Mouse (Mus musculus): ENCODE results near the gene Utrn. TPM values are rescaled to one million over a fixed set of nuclear protein-coding genes. Genes with fewer than 3 reads are reported as not detected.
A peak's percentile ranks its signal among the peaks of the same experiment; 100 is the strongest.

The Utrn gene
- polyA plus RNA-seq, 1 experiment: 159 TPM

DNA sequence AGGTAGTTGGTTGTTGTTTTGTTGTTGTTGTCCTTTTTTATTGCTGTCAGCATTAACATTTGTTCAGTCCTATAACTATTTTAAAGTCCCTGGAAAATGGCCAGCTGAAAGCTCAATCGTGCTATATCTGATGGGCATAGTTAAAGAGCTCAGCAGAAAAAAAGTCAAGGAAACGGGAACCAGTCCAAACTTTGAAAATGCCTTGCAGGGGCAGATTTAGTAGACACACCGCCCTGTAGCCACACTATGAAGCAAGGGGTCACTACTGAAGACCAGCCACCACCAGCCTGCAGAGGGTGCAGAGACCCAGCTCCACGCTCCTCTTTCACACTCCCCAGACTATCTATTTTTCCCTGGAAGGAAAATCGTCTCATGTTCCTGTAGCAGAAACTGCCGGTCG is 167.5 kb downstream of the Utrn start:
- TF ChIP-seq POLR2A (IDR thresholded peaks at IDR 0.05; ENCODE audit: insufficient read depth, low read length) (no peak), CTCF (IDR thresholded peaks at IDR 0.05; ENCODE audit: low read depth, low read length) (no peak), EP300 (IDR thresholded peaks at IDR 0.05; ENCODE audit: insufficient read depth, low read depth, low read length) (no peak)
- Histone ChIP-seq H3K9me3 (replicated peaks; ENCODE audit: control insufficient read depth, insufficient read depth, low read length, poor library complexity, severe bottlenecking) (no peaks in the 10 kb centered on the region), H3K4me1 (ENCODE audit: control insufficient read depth, insufficient read depth, low read length) (no peaks in the 10 kb centered on the region), H3K36me3 (ENCODE audit: control insufficient read depth, insufficient read depth, low read length, poor library complexity, severe bottlenecking) (peaks cover 3% of the 10 kb centered on the region; the same call in 1 of the 2 replicates), H3K4me3 (ENCODE audit: low read depth, low read length) (no peak overlapping the region), H3K27me3 (ENCODE audit: control insufficient read depth, insufficient read depth, low read length, poor library complexity, severe bottlenecking) (no peaks in the 10 kb centered on the region), H3K27ac (ENCODE audit: insufficient read depth, low read length) (no peak overlapping the region), H3K9ac (ENCODE audit: low read depth, poor library complexity, severe bottlenecking) (no peak overlapping the region)

DNA sequence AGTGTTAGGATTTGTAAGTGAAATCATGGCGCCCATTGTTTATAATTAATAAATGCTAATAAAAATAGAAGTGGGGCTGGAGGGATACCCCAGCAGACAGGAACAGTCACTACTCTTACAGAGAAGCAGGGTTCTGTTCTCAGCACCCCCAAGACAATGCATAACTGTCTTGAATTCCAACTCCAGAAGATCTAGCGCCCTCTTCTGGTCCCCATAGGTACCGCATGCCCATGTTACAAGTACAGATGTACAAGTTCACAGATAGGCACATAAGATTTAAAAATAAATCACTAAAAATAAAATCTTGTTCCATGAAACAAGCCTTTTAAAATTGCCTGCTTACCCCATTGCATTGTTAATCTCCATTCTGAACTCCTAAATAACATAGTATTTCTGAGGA is 168.6 kb downstream of the Utrn start:
- H3K9ac ChIP-seq (ENCODE audit: low read depth, poor library complexity, severe bottlenecking): no peak overlapping the region
- TF ChIP-seq EP300 (IDR thresholded peaks at IDR 0.05; ENCODE audit: insufficient read depth, low read depth, low read length): no peak
- TF ChIP-seq CTCF (IDR thresholded peaks at IDR 0.05; ENCODE audit: low read depth, low read length): no peak
- no peak for TF ChIP-seq POLR2A (IDR thresholded peaks at IDR 0.05; ENCODE audit: insufficient read depth, low read length)
- peaks cover 3% of the 10 kb centered on the region; the same call in 1 of the 2 replicates for H3K36me3 ChIP-seq (ENCODE audit: control insufficient read depth, insufficient read depth, low read length, poor library complexity, severe bottlenecking)
- H3K27me3 ChIP-seq (ENCODE audit: control insufficient read depth, insufficient read depth, low read length, poor library complexity, severe bottlenecking): no peaks in the 10 kb centered on the region
- no peak overlapping the region for H3K27ac ChIP-seq (ENCODE audit: insufficient read depth, low read length)
- no peaks in the 10 kb centered on the region for H3K4me1 ChIP-seq (ENCODE audit: control insufficient read depth, insufficient read depth, low read length)
- H3K9me3 ChIP-seq (replicated peaks; ENCODE audit: control insufficient read depth, insufficient read depth, low read length, poor library complexity, severe bottlenecking): no peaks in the 10 kb centered on the region
- no peak overlapping the region for H3K4me3 ChIP-seq (ENCODE audit: low read depth, low read length)

DNA sequence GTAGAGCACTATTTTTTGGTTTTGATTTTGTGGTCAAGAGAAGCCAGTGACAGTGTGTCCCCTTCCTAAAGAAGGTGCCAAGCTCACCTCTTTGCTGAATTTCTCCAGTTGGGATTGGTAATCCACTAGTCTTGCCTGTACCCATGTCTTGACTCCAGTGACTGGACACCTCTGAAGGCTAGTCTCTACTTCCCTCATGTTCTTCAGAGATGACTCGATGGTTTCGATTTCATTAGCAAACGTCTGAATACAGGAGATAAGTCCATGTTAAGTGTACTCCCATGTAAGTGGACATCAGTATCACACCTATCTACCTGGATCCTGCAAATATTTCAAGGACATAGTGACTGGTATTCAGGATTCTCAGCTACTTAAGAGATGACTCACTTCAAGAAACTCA is 171.3 kb downstream of the Utrn start:
- Histone ChIP-seq H3K4me1 (ENCODE audit: control insufficient read depth, insufficient read depth, low read length) (no peaks in the 10 kb centered on the region), H3K27ac (ENCODE audit: insufficient read depth, low read length) (no peak overlapping the region), H3K4me3 (ENCODE audit: low read depth, low read length) (no peak overlapping the region), H3K9ac (ENCODE audit: low read depth, poor library complexity, severe bottlenecking) (no peak overlapping the region), H3K9me3 (replicated peaks; ENCODE audit: control insufficient read depth, insufficient read depth, low read length, poor library complexity, severe bottlenecking) (no peaks in the 10 kb centered on the region), H3K27me3 (ENCODE audit: control insufficient read depth, insufficient read depth, low read length, poor library complexity, severe bottlenecking) (no peaks in the 10 kb centered on the region), H3K36me3 (ENCODE audit: control insufficient read depth, insufficient read depth, low read length, poor library complexity, severe bottlenecking) (peaks cover 3% of the 10 kb centered on the region; the same call in 1 of the 2 replicates)
- no peak for TF ChIP-seq POLR2A (IDR thresholded peaks at IDR 0.05; ENCODE audit: insufficient read depth, low read length)
- no peak for TF ChIP-seq EP300 (IDR thresholded peaks at IDR 0.05; ENCODE audit: insufficient read depth, low read depth, low read length)
- TF ChIP-seq CTCF (IDR thresholded peaks at IDR 0.05; ENCODE audit: low read depth, low read length): no peak

DNA sequence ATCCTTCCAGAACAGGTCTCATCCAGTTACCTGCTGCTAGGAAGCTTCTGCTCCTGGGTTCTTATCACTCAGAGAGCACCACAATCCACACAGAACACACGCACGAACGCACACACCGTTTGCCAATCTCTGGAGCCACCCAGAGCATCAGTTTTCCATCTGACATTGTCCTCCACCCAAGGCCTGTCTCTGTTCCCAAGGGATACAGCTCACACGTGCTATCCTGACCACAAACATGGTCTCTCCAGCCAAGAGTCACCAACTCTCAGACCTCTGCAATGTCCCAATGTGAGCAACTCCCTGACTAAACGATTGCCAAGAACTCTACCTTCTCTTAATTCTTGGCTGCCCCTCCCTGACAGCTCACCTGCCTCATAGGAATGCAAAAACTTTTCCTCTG is 172.5 kb downstream of the Utrn start:
- no peak overlapping the region for H3K9ac ChIP-seq (ENCODE audit: low read depth, poor library complexity, severe bottlenecking)
- H3K9me3 ChIP-seq (replicated peaks; ENCODE audit: control insufficient read depth, insufficient read depth, low read length, poor library complexity, severe bottlenecking): no peaks in the 10 kb centered on the region
- H3K4me3 ChIP-seq (ENCODE audit: low read depth, low read length): no peak overlapping the region
- H3K4me1 ChIP-seq (ENCODE audit: control insufficient read depth, insufficient read depth, low read length): no peaks in the 10 kb centered on the region
- peaks cover 3% of the 10 kb centered on the region; the same call in 1 of the 2 replicates for H3K36me3 ChIP-seq (ENCODE audit: control insufficient read depth, insufficient read depth, low read length, poor library complexity, severe bottlenecking)
- no peaks in the 10 kb centered on the region for H3K27me3 ChIP-seq (ENCODE audit: control insufficient read depth, insufficient read depth, low read length, poor library complexity, severe bottlenecking)
- TF ChIP-seq POLR2A (IDR thresholded peaks at IDR 0.05; ENCODE audit: insufficient read depth, low read length): no peak
- no peak for TF ChIP-seq CTCF (IDR thresholded peaks at IDR 0.05; ENCODE audit: low read depth, low read length)
- no peak for TF ChIP-seq EP300 (IDR thresholded peaks at IDR 0.05; ENCODE audit: insufficient read depth, low read depth, low read length)
- no peak overlapping the region for H3K27ac ChIP-seq (ENCODE audit: insufficient read depth, low read length)

DNA sequence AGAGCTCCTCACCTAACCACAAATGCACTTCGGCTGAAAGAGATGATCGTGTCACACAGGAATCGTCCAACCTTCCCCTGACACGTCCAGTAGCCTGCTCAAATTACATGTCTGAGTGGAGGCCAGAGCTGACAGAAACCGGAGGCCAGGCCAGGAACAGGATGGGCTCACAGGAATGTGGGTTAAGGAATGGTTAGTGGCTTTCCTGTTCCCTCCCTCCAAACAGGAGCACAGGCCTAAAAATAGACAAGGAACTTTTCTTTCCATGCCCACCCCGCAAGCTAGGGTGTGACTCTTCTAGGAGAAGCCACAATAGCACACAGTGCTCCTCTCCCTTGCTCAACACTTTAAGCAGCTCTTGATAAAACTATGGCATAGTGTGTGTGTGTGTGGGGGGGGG is 174.4 kb downstream of the Utrn start:
- Histone ChIP-seq H3K9ac (ENCODE audit: low read depth, poor library complexity, severe bottlenecking) (no peak overlapping the region), H3K4me1 (ENCODE audit: control insufficient read depth, insufficient read depth, low read length) (no peaks in the 10 kb centered on the region), H3K27me3 (ENCODE audit: control insufficient read depth, insufficient read depth, low read length, poor library complexity, severe bottlenecking) (no peaks in the 10 kb centered on the region), H3K9me3 (replicated peaks; ENCODE audit: control insufficient read depth, insufficient read depth, low read length, poor library complexity, severe bottlenecking) (no peaks in the 10 kb centered on the region), H3K27ac (ENCODE audit: insufficient read depth, low read length) (no peak overlapping the region), H3K4me3 (ENCODE audit: low read depth, low read length) (no peak overlapping the region), H3K36me3 (ENCODE audit: control insufficient read depth, insufficient read depth, low read length, poor library complexity, severe bottlenecking) (peaks cover 3% of the 10 kb centered on the region; the same call in 1 of the 2 replicates)
- no peak for TF ChIP-seq EP300 (IDR thresholded peaks at IDR 0.05; ENCODE audit: insufficient read depth, low read depth, low read length)
- no peak for TF ChIP-seq POLR2A (IDR thresholded peaks at IDR 0.05; ENCODE audit: insufficient read depth, low read length)
- no peak for TF ChIP-seq CTCF (IDR thresholded peaks at IDR 0.05; ENCODE audit: low read depth, low read length)

DNA sequence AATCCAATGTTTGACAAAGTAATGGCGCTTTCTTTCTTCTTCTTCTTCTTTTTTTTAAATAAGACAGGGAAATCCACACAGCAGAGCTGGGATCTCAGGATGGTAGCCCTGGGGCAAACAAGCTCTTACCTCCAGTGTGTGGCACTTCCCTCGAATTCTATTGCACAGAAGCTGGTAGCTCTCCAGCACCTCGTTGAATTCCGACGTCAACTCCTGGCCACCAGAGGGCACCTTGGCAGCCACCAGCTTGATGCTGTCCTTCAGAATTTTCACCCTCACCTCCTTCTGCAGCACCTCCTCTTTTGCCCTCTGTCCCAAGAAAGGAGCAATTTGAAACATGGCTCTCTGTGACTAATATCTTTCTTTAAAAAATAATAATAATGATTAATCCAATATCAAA is 178.6 kb downstream of the Utrn start:
- no peak overlapping the region for H3K27ac ChIP-seq (ENCODE audit: insufficient read depth, low read length)
- no peaks in the 10 kb centered on the region for H3K9me3 ChIP-seq (replicated peaks; ENCODE audit: control insufficient read depth, insufficient read depth, low read length, poor library complexity, severe bottlenecking)
- H3K27me3 ChIP-seq (ENCODE audit: control insufficient read depth, insufficient read depth, low read length, poor library complexity, severe bottlenecking): no peaks in the 10 kb centered on the region
- H3K4me1 ChIP-seq (ENCODE audit: control insufficient read depth, insufficient read depth, low read length): no peaks in the 10 kb centered on the region
- no peak overlapping the region for H3K9ac ChIP-seq (ENCODE audit: low read depth, poor library complexity, severe bottlenecking)
- peak; percentile 83 for TF ChIP-seq CTCF (IDR thresholded peaks at IDR 0.05; ENCODE audit: low read depth, low read length)
- TF ChIP-seq POLR2A (IDR thresholded peaks at IDR 0.05; ENCODE audit: insufficient read depth, low read length): no peak
- no peak overlapping the region for H3K4me3 ChIP-seq (ENCODE audit: low read depth, low read length)
- H3K36me3 ChIP-seq (ENCODE audit: control insufficient read depth, insufficient read depth, low read length, poor library complexity, severe bottlenecking): no peaks in the 10 kb centered on the region

Data from ES-Bruce4 (cell line).